Mouse (Mus musculus) liver, embryonic 14.5 days (tissue): ENCODE measurements at regions not wholly inside any gene's neighbourhood (a gene's known extent, or its start where the extent isn't known, plus 50 kb on each side); places are given as distances from the start of the nearest gene placed in this dataset.

ENCODE experiments used
- CTCF ChIP-seq: IDR thresholded peaks from 2 replicates; pipeline ENCODE4 v1.5.1; 2016; ENCODE audit warnings: antibody characterized with exemption, low read depth, control low read depth
- EP300 ChIP-seq: IDR thresholded peaks from 2 replicates; pipeline ENCODE4 v1.6.1; 2016; ENCODE audit warnings: antibody characterized with exemption, low read depth

DNA sequence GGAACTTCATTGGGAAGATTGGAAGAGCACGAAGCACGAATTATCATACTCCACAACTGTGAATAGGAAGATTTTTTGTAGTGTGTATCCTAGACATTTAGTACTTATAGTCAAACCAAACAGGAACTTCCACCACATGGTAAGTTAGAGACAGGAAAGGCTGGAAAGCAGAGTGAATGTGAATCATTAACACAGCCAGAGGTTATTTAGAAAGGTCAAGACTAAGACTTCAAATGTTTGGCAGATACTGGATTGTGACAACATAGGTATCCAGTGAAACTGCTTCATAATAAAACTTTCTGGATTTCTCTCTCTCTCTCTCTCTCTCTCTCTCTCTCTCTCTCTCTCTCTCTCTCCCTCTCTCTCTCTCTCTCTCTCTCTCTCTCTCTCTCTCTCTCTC lies 246.4 kb upstream of the Tet2 start:
- TF ChIP-seq EP300 = no peak
- TF ChIP-seq CTCF = no peak
